Comparison of ENCODE assay signal across 24 mouse cellular contexts in the genomic region with DNA sequence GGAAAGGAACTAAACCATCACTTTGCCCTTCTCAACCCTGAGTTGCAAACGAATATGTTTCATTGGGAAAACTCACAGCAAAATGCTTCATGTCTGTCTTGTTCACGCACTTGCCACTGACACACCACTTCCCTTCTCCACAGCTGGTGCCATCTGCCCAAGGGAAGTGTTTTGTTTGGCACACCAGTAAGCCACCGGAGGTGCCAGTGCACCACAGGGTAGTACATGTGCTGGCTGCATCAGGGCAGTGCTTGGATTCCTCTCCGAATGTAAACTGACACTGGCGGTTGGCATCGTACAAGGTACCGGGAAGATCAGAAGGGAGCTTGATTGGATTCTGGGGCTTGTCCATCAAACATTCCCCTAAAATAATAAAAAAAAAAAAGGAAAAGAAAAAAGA. TPM values are rescaled to one million over a fixed set of nuclear protein-coding genes. Genes with fewer than 3 reads are reported as not detected.
DNase-seq lines count a peak whose midpoint lies in the region; ATAC-seq and TF ChIP-seq lines count a peak whose summit lies in the region.
"Had no signal": no experiment of that assay in that cellular context is flagged by ENCODE, and none has a peak within 500 bp of the region (broad histone marks: within the 10 kb centered on the region; RNA-seq: fewer than 3 reads in every experiment).

No protein-coding gene starts in this region.

- no peaks in the 10 kb centered on the region for H3K27me3 ChIP-seq in kidney, adult 2 months (replicated peaks; ENCODE audit: control insufficient read depth, insufficient read depth, low read length)
- H3K27me3 ChIP-seq: embryonic facial prominence, embryonic 12.5 days; forebrain, embryonic 13.5 days; neural tube, embryonic 13.5 days; Patski had no signal

- intact Hi-C loops in gastrocnemius, adult 2 months (cut with DNase I), result no loop called here
- intact Hi-C loops in left cerebral cortex, postnatal 4 days (cut with DNase I), result no loop called here
- intact Hi-C loops in gastrocnemius, postnatal 14 days (cut with DNase I; ENCODE audit: low total_unique reads), result no loop called here

- peak overlapping the region; percentile 78 for H3K4me3 ChIP-seq in gastrocnemius, adult 2 months
- H3K4me3 ChIP-seq in kidney, adult 2 months (ENCODE audit: insufficient read depth, low read depth, low read length), result no peak overlapping the region
- H3K4me3 ChIP-seq: embryonic facial prominence, embryonic 12.5 days; erythroblast, embryonic 14.5 days; forebrain, embryonic 13.5 days; liver, embryonic 13.5 days; myocyte; neural tube, embryonic 13.5 days had no signal

- peak; percentile 77 for DNase-seq in gastrocnemius, adult 2 months
- no peak for DNase-seq in gastrocnemius, postnatal 4 days (ENCODE audit: low spot score in 2 of 2)
- peak; percentile 36 for DNase-seq in kidney, adult 2 months
- DNase-seq in kidney, postnatal 14 days, result no peak
- peak; percentile 57 for DNase-seq in left cerebral cortex, postnatal 4 days
- no peak for DNase-seq in left cerebral cortex, adult 18-20 months (ENCODE audit: low spot score in 2 of 2)
- peak; percentile 20 for DNase-seq in gastrocnemius, postnatal 14 days
- DNase-seq: adrenal gland, postnatal 36 days; cerebellum, adult 11 months; cerebellum, postnatal 14 days; liver, embryonic 13.5 days; lung, adult 2 months; retina, postnatal 1 day; right cerebral cortex, postnatal 25 days had no signal

- TF ChIP-seq CTCF in gastrocnemius, adult 2 months (IDR thresholded peaks at IDR 0.05), result no peak
- no peak for TF ChIP-seq CTCF in kidney, adult 2 months (conservative IDR thresholded peaks at IDR 0.05; ENCODE audit: insufficient read depth, insufficient read length, low read depth, low read length)

- no peak for ATAC-seq in erythroid progenitor cell, adult 5-6 weeks (replicated peaks; ENCODE audit: low FRiP score, poor library complexity, severe bottlenecking)
- ATAC-seq: forebrain, embryonic 13.5 days; hindbrain, embryonic 16.5 days; intestine, embryonic 16.5 days; midbrain, embryonic 16.5 days; Patski had no signal

- TF ChIP-seq POLR2A in kidney, adult 2 months (IDR thresholded peaks at IDR 0.05; ENCODE audit: low read depth, low read length), result no peak

- peaks cover 9% of the 10 kb centered on the region; the same call in 1 of the 2 replicates for H3K36me3 ChIP-seq in kidney, adult 2 months (ENCODE audit: control insufficient read depth, insufficient read depth, low read length)

- peak overlapping the region; percentile 97 for H3K27ac ChIP-seq in gastrocnemius, adult 2 months
- no peak overlapping the region for H3K27ac ChIP-seq in kidney, adult 2 months (ENCODE audit: insufficient read depth, low read depth, low read length)
- H3K27ac ChIP-seq: embryonic facial prominence, embryonic 12.5 days; forebrain, embryonic 13.5 days; liver, embryonic 13.5 days; neural tube, embryonic 13.5 days had no signal

- H3K4me1 ChIP-seq in kidney, adult 2 months (ENCODE audit: control insufficient read depth, insufficient read depth, low read length), result peaks cover 22% of the 10 kb centered on the region; the same call in 1 of the 2 replicates
- H3K4me1 ChIP-seq: embryonic facial prominence, embryonic 12.5 days had no signal

- 68% methylated on average over 7 of the region's 7 CpGs for WGBS in kidney, adult 2 months

RNA-seq across cellular contexts. Expression of a gene that starts 4.6 kb away (rescaled TPM):
- total RNA-seq in gastrocnemius, adult 2 months (2021), result 10 to 100 TPM; 17.3 to 24.4 TPM
- total RNA-seq in gastrocnemius, postnatal 4 days (2021), result 10 to 100 TPM; 29.1 to 30.3 TPM
- 29.3 and 37.6 TPM in 2 replicates for polyA plus RNA-seq in kidney, adult 2 months (2012; rRNA removed)
- total RNA-seq in left cerebral cortex, postnatal 4 days (2021), result 1 to 10 TPM; 6.5 to 8.2 TPM
- 10 to 100 TPM in 1 of 2 experiments, 1 to 10 TPM in 1; 9.2 to 10.0 TPM for total RNA-seq in left cerebral cortex, adult 18-20 months (2021)
- total RNA-seq in gastrocnemius, postnatal 14 days (2021), result 10 to 100 TPM; 12.9 to 13.9 TPM
- 0.36 TPM in 1 of 2 replicates, not detected in the other for total RNA-seq in erythroid progenitor cell, adult 5-6 weeks (2015; ENCODE audit: low replicate concordance)
- 0.38 TPM in 1 of 2 replicates, not detected in the other for total RNA-seq in erythroid progenitor cell, adult 5-6 weeks (2017; ENCODE audit: low replicate concordance)
- polyA plus RNA-seq: erythroblast, embryonic 14.5 days had no signal

Comparison
In these comparisons a context has a peak if more than half of its experiments do, and no peak if none do; other contexts are left out.
1. DNase-seq: peak in gastrocnemius, adult 2 months (single experiment), kidney, adult 2 months (single experiment), left cerebral cortex, postnatal 4 days (single experiment) and gastrocnemius, postnatal 14 days (single experiment); none in gastrocnemius, postnatal 4 days (0 of 2), kidney, postnatal 14 days (single experiment) and left cerebral cortex, adult 18-20 months (0 of 2).
2. RNA of a gene that starts 4.6 kb away (total RNA-seq): 29.1 to 30.3 TPM in gastrocnemius, postnatal 4 days, 17.3 to 24.4 TPM in gastrocnemius, adult 2 months, 12.9 to 13.9 TPM in gastrocnemius, postnatal 14 days, 9.2 to 10.0 TPM in left cerebral cortex, adult 18-20 months and 6.5 to 8.2 TPM in left cerebral cortex, postnatal 4 days; 0.36 to 0.38 TPM in erythroid progenitor cell, adult 5-6 weeks; every median in the first group is over 4 times any median in the second.